Comparison of ENCODE assay signal across 17 mouse cellular contexts in genomic region chr11:56165759-56166158, GRCm38 (mm10).
A peak's percentile ranks its signal among the peaks of the same experiment; 100 is the strongest.
DNase-seq lines count a peak whose midpoint lies in the region; ATAC-seq and TF ChIP-seq lines count a peak whose summit lies in the region.
"Had no signal": no experiment of that assay in that cellular context is flagged by ENCODE, and none has a peak within 500 bp of the region (broad histone marks: within the 10 kb centered on the region; RNA-seq: fewer than 3 reads in every experiment).

No protein-coding gene starts in this region.

- peak; percentile 55 to 66 for DNase-seq in cerebellum, postnatal 10 days
- peak; percentile 10 to 12 for DNase-seq in left cerebral cortex, adult 18-20 months (ENCODE audit: low spot score in 2 of 2)
- DNase-seq in left cerebral cortex, adult 2 months (ENCODE audit: extremely low spot score in 1 of 2, low spot score in 2 of 2), result no peak
- peak; percentile 71 for DNase-seq in brain, adult 2 months (ENCODE audit: low read depth, low spot score)
- peak; percentile 59 to 83 for DNase-seq in layer of hippocampus, postnatal 14 days (ENCODE audit: low spot score in 2 of 2)
- no peak for DNase-seq in adrenal gland, adult (ENCODE audit: inconsistent age in 2 of 2, low spot score in 1 of 2)
- no peak for DNase-seq in c-Kit-positive CD71-positive TER-119-positive erythroid progenitor cells, embryonic 14.5 days (ENCODE audit: low spot score)
- DNase-seq: cerebellum, postnatal 36 days; gastrocnemius, postnatal 10 days; kidney, adult 9 months had no signal

- no peak for TF ChIP-seq CTCF in left cerebral cortex, adult 2 months (IDR thresholded peaks at IDR 0.05)

- ATAC-seq in cerebellum, adult (ENCODE audit: insufficient number of reproducible peaks, low FRiP score, low TSS enrichment), result no peak
- ATAC-seq: Patski had no signal

- H3K4me3 ChIP-seq in left cerebral cortex, adult 2 months, result no peak overlapping the region
- H3K4me3 ChIP-seq: embryonic facial prominence, embryonic 12.5 days; heart, embryonic 13.5 days; lung, embryonic 15.5 days; midbrain, embryonic 12.5 days had no signal

- intact Hi-C loops in left cerebral cortex, adult 2 months (cut with DNase I), result no loop called here

- H3K27ac ChIP-seq in left cerebral cortex, adult 2 months, result no peak overlapping the region
- H3K27ac ChIP-seq: embryonic facial prominence, embryonic 12.5 days; heart, embryonic 13.5 days; hindbrain, embryonic 14.5 days; lung, embryonic 15.5 days; midbrain, embryonic 12.5 days had no signal

Comparison
In these comparisons a context has a peak if more than half of its experiments do, and no peak if none do; other contexts are left out.
1. DNase-seq: peak in cerebellum, postnatal 10 days (2 of 2), left cerebral cortex, adult 18-20 months (2 of 2), brain, adult 2 months (single experiment) and layer of hippocampus, postnatal 14 days (2 of 2); none in left cerebral cortex, adult 2 months (0 of 2), adrenal gland, adult (0 of 2) and c-Kit-positive CD71-positive TER-119-positive erythroid progenitor cells, embryonic 14.5 days (single experiment).